Mouse (Mus musculus) heart, postnatal 14 days (tissue): ENCODE measurements around the gene Kif2a. TPM values are rescaled to one million over a fixed set of nuclear protein-coding genes. Genes with fewer than 3 reads are reported as not detected.
"Not testable (repeated sequence)": the region's sequence is repeated elsewhere in the genome, so short reads cannot be mapped to it uniquely, and the experiment has no call there.

Source experiments
- DNase-seq, 2 experiments: peaks; one replicate each; pipeline ENCODE4 v3.0.0; 2021 to 2022
- intact Hi-C: fragments of 180-260 bp; cut with DNase I; formaldehyde crosslinking; loops from one replicate; pipeline ENCODE4 v1.15.1; 2025
- total RNA-seq, 2 experiments: library from RNA; stranded (reverse); gene quantifications; 2 replicates each; pipeline ENCODE4 v1.2.3; 2021

Kif2a gene
- total RNA-seq, 2 experiments from 2014 or later, result 26.8 to 36.5 TPM

- intact Hi-C loops, result loop anchor here (10.0 kb wide), 1 partner anchor 163 kb away; no protein-coding TSS in a partner anchor
- no peak for DNase-seq
Observed at GRCm38 (mm10) chr13:106941211-106941976, 80.5 kb downstream of the Kif2a start.

GRCm38 (mm10) chr13:106937138-106937472 lies 84.8 kb downstream of the Kif2a start:
- intact Hi-C loops, result no loop called here
- DNase-seq, result no peak

GRCm38 (mm10) chr13:106936256-106937137 lies 85.4 kb downstream of the Kif2a start, which contains the start of gene Ipo11:
Gene Ipo11 (minus strand): TSS chr13:106936958.
- peak; percentile 88 to 94 for DNase-seq
- intact Hi-C loops, result no loop called here

- intact Hi-C loops, result no loop called here
- no peak for DNase-seq
Observed at GRCm38 (mm10) chr13:106935871-106936255, 86.1 kb downstream of the Kif2a start.

- intact Hi-C loops, result no loop called here
- peak; percentile 20 to 28 for DNase-seq
Observed at GRCm38 (mm10) chr13:106929201-106929600, 92.7 kb downstream of the Kif2a start.

- intact Hi-C loops, result no loop called here
- no peak for DNase-seq
Observed at GRCm38 (mm10) chr13:106928296-106928695, 93.6 kb downstream of the Kif2a start.

GRCm38 (mm10) chr13:106925921-106926320 lies 96.0 kb downstream of the Kif2a start:
- DNase-seq, intact Hi-C loops: not testable (repeated sequence)

GRCm38 (mm10) chr13:106918322-106919050 lies 103.4 kb downstream of the Kif2a start:
- intact Hi-C loops, result loop anchor here (5.0 kb wide), 2 partner anchors 196 to 1476 kb away; partner anchors contain the start of gene Htr1a

GRCm38 (mm10) chr13:106913125-106913736 lies 108.7 kb downstream of the Kif2a start:
- no peak for DNase-seq
- intact Hi-C loops, result no loop called here

More at GRCm38 (mm10) chr13:106918322-106919050, 103.4 kb downstream of the Kif2a start:
- DNase-seq, result peak in 1 of 2 experiments; percentile 16

- no peak for DNase-seq
- intact Hi-C loops, result no loop called here
Observed at GRCm38 (mm10) chr13:106910096-106910495, 111.8 kb downstream of the Kif2a start.

Other genes starting within 250 kb of the Kif2a start
- gene Ipo11, start 85.2 kb downstream of the Kif2a start, total RNA-seq, result 10 to 100 TPM; 19.5 to 21.7 TPM
- 1 to 10 TPM; 6.9 to 7.3 TPM for gene Dimt1, start 75.0 kb downstream of the Kif2a start, total RNA-seq